Mouse (Mus musculus): ENCODE results near the gene Rer1. TPM values are rescaled to one million over a fixed set of nuclear protein-coding genes. Genes with fewer than 3 reads are reported as not detected.

Rer1 gene
- 107 and 109 TPM in 2 replicates for polyA plus RNA-seq (2016; fragmentation: Nextera tagmentation; extraction: Ambion mirVana)

DNA sequence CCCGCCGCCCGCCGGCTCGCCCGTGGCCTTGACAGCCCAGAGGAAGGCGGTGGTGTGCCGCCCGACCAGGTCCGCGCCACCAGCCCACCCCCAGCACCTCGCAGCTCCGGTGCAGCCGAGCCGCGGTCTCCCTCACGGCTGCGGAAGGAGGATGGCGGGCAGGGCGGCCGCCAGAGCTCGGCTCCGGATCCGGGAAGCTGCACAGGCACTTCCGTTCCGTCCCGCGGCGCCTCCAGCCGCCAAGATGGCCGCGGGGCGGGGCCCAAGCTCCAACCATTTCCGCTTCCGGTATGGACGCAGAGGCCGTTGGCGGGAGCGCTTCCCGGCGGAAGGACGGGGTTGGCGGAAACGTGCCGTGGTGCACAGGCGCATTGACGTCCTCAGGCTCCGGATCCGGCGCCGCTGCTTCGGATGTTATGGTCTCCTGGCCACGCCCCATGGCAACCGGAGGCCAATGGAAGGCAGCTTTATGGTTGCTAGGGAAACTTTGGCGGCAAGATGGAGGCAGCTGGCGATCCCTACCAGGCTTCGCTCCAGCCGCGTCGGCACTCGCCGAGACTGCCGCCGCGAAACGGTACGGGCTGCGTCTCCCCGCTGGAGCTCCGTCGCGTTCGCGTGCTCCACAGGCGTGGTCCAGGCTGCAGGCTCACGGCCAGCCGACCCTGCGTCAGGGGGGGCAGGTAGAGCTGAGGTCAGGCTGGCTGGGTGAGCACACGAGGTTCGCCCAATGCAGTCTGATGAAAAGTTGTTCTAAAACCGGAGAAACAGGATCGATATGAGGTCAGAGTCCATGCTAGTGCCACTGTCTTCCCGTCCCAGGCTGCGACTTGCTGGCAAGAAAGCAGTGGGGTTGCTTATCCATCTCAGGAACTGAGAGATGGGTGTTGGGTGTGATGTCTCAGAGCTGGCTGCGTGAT, at the start of gene Rer1, which contains the start of gene Morn1:
TSS of gene Rer1 (minus strand) at position 275 of the 917 bp plus-strand sequence.
TSS of gene Morn1 (plus strand) at position 470 of the 917 bp plus-strand sequence.
- Histone ChIP-seq H3K9me3 (replicated peaks) (no peaks in the 10 kb centered on the region), H3K4me3 (peak within 1 kb of the TSS; percentile 87), H3K27me3 (replicated peaks) (no peaks in the 10 kb centered on the region), H3K36me3 (peaks cover 38% of the 10 kb centered on the region), H3K9ac (peak within 1 kb of the TSS; percentile 92), H3K4me1 (peaks cover 50% of the 10 kb centered on the region), H3K4me2 (peak within 1 kb of the TSS; percentile 98), H3K27ac (peak within 1 kb of the TSS; percentile 89)
- WGBS (ENCODE audit: insufficient replicate concordance), result 1% methylated on average over 79 of the region's 85 CpGs
- peak; percentile 96 for ATAC-seq

DNA sequence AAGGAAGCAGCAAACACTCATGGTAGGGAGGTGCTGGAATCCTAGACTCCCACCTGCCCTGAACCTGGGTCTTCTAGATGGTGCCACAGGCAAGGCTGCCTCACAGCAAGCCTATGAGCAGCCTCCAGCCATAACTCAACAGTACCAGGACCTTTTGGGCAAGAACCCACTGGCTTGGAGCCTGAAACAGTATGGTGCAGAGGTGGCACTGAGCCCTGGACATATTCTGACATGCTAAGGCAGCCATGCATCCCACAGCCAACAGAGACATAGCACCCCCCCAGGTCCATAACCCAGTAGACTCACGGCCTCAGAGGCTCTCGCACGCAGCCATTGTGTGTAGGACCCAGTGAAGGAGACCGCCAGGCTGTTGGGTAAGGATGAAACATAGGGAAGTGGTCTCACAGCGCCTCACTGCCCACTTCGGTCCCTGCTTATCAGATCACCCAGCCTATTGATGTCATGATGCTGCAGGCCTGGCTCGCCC, 48.5 kb upstream of the Rer1 start:
- no peaks in the 10 kb centered on the region for H3K36me3 ChIP-seq
- peaks cover 14% of the 10 kb centered on the region; the same call in 1 of the 2 replicates for H3K4me1 ChIP-seq
- H3K4me2 ChIP-seq, result no peak overlapping the region
- no peaks in the 10 kb centered on the region for H3K9me3 ChIP-seq (replicated peaks)
- H3K4me3 ChIP-seq, result no peak overlapping the region
- peaks cover 7% of the 10 kb centered on the region; the same call in 1 of the 2 replicates for H3K27me3 ChIP-seq (replicated peaks)
- ATAC-seq, result no peak
- no peak overlapping the region for H3K27ac ChIP-seq
- no peak overlapping the region for H3K9ac ChIP-seq
- 68% methylated on average over 7 of the region's 7 CpGs for WGBS (ENCODE audit: insufficient replicate concordance)

DNA sequence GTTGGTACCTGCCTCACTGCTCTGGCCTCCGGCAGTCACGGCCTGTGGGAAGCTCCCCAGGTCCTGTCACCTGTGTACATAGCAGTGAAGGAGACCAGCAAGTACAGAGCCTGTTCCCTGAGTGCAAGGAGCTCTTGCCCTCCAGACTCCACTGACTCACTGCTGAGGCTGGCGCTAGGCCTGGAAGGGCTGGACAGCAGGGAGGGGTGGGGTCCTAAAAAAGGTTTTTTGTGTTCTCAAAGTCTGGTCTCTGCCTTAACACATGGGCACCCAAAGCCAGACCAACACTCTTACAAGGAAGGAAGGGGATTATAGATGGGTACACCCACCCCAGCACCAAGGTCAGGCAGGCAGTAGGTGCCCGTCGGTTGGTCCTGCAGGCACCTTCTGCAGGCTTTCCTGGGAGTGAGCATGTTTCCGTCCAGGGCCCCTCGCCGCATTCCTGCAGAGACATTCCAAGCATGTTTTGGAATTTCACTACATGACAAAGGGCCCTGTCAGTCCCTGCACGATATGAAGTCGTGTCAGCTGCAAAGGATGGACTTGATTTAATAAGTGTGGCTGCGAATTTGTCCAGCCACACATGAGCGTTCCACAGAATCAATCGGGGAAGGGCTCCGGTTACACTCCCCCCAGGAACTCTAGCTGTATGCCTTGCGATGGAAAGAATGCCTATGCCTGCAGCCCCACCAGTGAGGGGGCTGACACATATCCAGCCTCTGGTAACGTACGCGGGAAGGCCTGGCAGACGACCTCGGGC, 47.7 kb upstream of the Rer1 start:
- no peak for ATAC-seq
- Histone ChIP-seq H3K9me3 (replicated peaks) (no peaks in the 10 kb centered on the region), H3K36me3 (no peaks in the 10 kb centered on the region), H3K27me3 (replicated peaks) (peaks cover 7% of the 10 kb centered on the region; the same call in 1 of the 2 replicates), H3K4me1 (peaks cover 9% of the 10 kb centered on the region; the same call in 1 of the 2 replicates), H3K4me3 (no peak overlapping the region), H3K9ac (no peak overlapping the region), H3K27ac (no peak overlapping the region), H3K4me2 (no peak overlapping the region)
- 65% methylated on average over 20 of the region's 20 CpGs for WGBS (ENCODE audit: insufficient replicate concordance)

DNA sequence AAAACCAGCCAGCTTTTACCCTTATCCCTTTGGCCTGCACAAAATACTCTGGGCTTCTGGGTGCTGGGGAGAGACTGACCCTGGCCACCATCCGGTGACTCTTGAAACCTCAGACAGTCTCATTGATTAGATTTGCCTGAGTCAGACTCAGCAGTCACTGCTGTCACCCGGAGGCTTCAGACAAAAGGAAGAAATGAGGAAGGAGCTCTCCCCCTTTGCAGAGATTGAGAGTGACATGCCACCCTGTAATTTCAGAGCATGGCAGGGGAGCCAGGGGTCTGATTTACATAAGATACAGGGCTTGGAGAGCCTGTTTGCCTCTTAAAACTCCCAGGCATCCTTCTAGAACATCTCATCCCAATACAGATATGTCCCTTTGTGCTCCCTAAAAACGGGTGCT, 47.0 kb upstream of the Rer1 start:
- no peaks in the 10 kb centered on the region for H3K36me3 ChIP-seq
- H3K9ac ChIP-seq, result no peak overlapping the region
- H3K4me3 ChIP-seq, result no peak overlapping the region
- peaks cover 8% of the 10 kb centered on the region; the same call in 1 of the 2 replicates for H3K4me1 ChIP-seq
- ATAC-seq, result no peak
- H3K4me2 ChIP-seq, result no peak overlapping the region
- H3K27me3 ChIP-seq (replicated peaks), result peaks cover 7% of the 10 kb centered on the region; the same call in 1 of the 2 replicates
- H3K27ac ChIP-seq, result no peak overlapping the region
- no peaks in the 10 kb centered on the region for H3K9me3 ChIP-seq (replicated peaks)
- WGBS (ENCODE audit: insufficient replicate concordance), result 21% methylated on average over 3 of the region's 3 CpGs

DNA sequence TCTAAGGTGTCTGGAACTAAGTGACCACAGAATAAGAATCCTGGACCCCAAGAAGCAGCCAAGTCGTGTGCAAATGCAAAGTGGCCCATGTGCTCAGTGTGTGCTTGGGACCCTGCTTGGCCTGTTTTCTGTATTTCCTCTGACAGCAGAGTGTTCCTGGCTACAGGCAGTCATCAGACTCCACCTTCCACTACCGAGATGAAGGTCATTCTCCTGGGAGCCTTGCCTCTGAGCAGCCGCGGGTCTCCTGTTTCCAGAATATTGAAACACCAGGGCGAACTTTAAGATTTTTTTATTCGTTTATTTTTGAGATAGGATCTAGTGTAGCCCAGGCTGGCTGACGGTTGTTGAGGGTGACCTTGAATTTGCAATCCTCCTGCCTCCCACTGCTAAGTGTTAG, 44.4 kb upstream of the Rer1 start:
- Histone ChIP-seq H3K27me3 (replicated peaks) (peaks cover 7% of the 10 kb centered on the region; the same call in 1 of the 2 replicates), H3K9me3 (replicated peaks) (no peaks in the 10 kb centered on the region), H3K27ac (no peak overlapping the region), H3K36me3 (no peaks in the 10 kb centered on the region), H3K4me2 (no peak overlapping the region), H3K4me1 (peaks cover 3% of the 10 kb centered on the region), H3K4me3 (no peak overlapping the region), H3K9ac (no peak overlapping the region)
- 65% methylated on average over 7 of the region's 7 CpGs for WGBS (ENCODE audit: insufficient replicate concordance)
- no peak for ATAC-seq

DNA sequence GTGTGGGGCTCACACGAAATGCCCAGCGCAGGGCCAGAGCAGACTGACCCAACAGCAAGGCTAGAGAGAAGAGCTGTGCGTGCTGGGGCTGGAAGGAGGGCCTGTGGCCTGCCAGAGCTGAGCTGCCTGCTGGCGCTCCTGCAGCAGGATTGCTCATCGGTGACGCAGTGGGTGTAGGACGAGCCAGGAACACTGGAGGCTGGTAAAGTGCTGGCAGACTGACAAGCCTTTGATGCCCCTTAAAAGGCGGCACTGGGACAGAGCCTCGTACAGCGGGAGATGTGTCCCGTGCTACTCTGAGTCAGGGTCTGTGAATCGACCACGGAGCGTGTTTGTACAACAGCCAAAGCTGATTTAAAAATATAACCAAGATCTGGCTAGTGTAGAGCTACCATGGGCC, 43.8 kb upstream of the Rer1 start:
- ATAC-seq, result no peak
- Histone ChIP-seq H3K27me3 (replicated peaks) (peaks cover 7% of the 10 kb centered on the region; the same call in 1 of the 2 replicates), H3K9me3 (replicated peaks) (no peaks in the 10 kb centered on the region), H3K4me1 (peaks cover 9% of the 10 kb centered on the region), H3K9ac (no peak overlapping the region), H3K36me3 (no peaks in the 10 kb centered on the region), H3K4me3 (no peak overlapping the region), H3K4me2 (no peak overlapping the region), H3K27ac (no peak overlapping the region)
- WGBS (ENCODE audit: insufficient replicate concordance), result 75% methylated on average over 14 of the region's 14 CpGs

DNA sequence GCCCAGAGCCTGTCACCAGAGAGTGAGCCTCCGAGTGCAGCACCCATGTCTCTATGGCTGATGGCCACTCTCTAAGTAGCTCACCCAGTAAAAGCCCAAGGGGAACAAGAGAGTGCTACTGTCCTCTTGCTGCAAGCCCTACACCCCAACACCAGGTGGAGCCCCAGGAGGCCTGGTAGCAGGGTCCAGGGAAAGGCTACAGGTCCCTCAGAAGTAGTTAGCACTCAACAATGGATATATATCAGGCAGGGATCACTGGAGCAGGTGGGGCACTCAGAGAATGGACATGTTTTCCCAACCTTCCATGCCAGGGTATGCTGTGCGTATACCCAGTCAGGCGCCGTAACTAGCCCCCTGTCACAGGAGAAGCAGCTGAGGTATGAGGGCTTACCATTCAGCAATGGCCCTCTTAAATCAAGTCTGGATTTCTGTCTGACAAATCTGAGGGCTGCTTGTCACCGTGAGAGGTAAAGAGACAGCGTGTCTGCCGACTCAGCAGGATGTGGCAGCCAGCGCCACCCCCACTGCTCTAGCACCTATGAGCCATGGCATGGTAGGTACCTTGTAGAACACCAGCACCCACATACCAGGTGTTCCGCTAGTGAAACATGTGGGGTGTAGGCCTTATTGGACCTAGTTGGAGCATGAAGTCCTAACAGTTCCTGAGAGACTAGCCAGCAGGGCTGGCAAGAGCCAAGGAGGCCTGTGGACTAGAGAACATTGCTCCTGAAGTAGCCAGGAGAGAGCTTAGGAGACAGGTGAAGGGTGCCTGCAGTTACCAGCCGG, 43.1 kb upstream of the Rer1 start:
- Histone ChIP-seq H3K9ac (no peak overlapping the region), H3K27me3 (replicated peaks) (peaks cover 7% of the 10 kb centered on the region; the same call in 1 of the 2 replicates), H3K4me1 (peaks cover 15% of the 10 kb centered on the region), H3K9me3 (replicated peaks) (no peaks in the 10 kb centered on the region), H3K27ac (no peak overlapping the region), H3K36me3 (no peaks in the 10 kb centered on the region), H3K4me3 (no peak overlapping the region), H3K4me2 (no peak overlapping the region)
- no peak for ATAC-seq
- WGBS (ENCODE audit: insufficient replicate concordance), result 82% methylated on average over 10 of the region's 10 CpGs

DNA sequence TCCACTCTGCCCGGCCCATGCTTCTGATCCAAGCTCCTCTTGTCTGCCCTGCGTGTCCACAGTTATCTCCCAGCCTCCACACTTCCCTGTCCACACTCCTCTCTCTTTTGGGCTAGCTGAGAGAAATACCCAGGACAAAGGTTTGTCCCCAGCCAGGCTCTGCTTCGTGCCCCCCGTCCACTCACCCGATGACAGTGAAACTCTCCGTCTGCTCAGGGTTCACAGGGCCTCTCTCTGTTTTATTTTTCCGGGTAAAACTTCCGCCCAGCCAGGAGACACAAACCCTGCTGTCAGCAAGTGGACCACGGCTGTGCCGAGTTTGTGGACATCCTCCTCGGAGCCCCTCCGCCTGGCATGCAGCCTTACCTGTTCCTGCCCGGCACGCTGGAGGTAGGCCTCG, 42.2 kb upstream of the Rer1 start:
- ATAC-seq, result no peak
- peaks cover 4% of the 10 kb centered on the region; the same call in 1 of the 2 replicates for H3K27me3 ChIP-seq (replicated peaks)
- WGBS (ENCODE audit: insufficient replicate concordance), result 84% methylated on average over 15 of the region's 15 CpGs
- peaks cover 22% of the 10 kb centered on the region for H3K4me1 ChIP-seq
- H3K4me2 ChIP-seq, result no peak overlapping the region
- no peaks in the 10 kb centered on the region for H3K9me3 ChIP-seq (replicated peaks)
- no peak overlapping the region for H3K4me3 ChIP-seq
- no peak overlapping the region for H3K27ac ChIP-seq
- H3K9ac ChIP-seq, result no peak overlapping the region
- no peaks in the 10 kb centered on the region for H3K36me3 ChIP-seq

DNA sequence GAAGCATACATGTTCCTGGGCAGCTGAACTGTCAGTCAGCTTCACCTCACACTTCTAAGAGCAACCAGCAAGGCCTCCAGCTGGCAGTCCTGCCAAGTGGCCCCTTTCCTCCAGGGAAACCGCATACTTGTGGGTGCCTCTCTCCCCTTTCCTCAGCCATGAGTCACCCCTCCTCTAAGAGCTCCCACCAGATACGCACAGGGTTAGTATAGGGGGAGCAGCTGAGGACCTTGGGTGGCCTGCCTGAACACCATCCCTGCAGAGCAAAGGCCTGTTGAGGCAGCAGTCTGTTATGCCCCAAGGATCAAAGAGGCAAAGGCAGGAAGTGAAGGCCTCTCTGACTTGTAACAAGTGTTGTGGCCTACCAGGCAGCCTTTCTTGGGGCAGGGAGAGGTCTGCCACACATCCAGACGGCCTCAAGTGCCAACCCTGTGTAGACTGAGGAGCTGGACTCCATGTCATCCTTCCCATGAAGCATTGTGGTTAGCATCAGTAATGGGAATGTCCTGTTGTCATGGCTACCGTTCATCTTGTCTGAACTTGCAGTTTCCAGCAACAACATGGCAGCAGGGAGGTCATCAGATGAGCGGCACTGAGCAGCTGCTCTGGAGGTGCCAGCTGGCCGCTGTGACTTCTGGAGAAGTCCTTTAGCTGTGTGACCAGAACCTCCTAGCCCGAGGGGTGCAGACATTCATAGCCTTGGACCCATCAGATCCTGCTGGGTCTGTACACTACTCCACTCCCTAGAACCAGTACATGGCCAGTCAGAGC, 40.6 kb upstream of the Rer1 start:
- no peak for ATAC-seq

DNA sequence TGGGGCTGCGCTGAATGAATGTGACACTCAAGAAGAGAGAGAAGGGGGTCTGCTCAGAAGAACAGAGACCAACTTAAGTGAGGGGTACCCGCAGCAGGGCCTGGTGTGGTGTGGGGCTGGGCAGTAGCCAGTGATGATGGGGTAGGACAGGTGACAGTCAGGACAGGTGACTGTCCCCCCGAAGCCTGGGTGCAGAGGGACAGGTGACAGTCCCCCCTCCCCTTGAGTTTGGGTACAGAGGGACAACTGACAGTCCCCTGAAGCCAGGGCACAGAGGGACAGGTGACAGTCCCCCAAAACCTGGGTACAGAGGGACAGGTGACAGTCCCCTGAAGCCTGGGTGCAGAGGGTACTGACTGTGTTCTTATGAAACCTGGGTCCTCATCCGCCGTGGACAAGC, 40.0 kb upstream of the Rer1 start:
- Histone ChIP-seq H3K9me3 (replicated peaks) (no peaks in the 10 kb centered on the region), H3K27ac (no peak overlapping the region), H3K4me1 (peaks cover 42% of the 10 kb centered on the region), H3K36me3 (no peaks in the 10 kb centered on the region), H3K27me3 (replicated peaks) (no peaks in the 10 kb centered on the region), H3K9ac (no peak overlapping the region), H3K4me3 (no peak overlapping the region), H3K4me2 (no peak overlapping the region)
- WGBS (ENCODE audit: insufficient replicate concordance), result 70% methylated on average over 5 of the region's 5 CpGs
- no peak for ATAC-seq

More for the DNA sequence above, 40.6 kb upstream of the Rer1 start:
- H3K4me2 ChIP-seq, result no peak overlapping the region
- H3K9ac ChIP-seq, result no peak overlapping the region
- H3K27ac ChIP-seq, result no peak overlapping the region
- no peaks in the 10 kb centered on the region for H3K36me3 ChIP-seq
- H3K9me3 ChIP-seq (replicated peaks), result no peaks in the 10 kb centered on the region
- 64% methylated on average over 7 of the region's 7 CpGs for WGBS (ENCODE audit: insufficient replicate concordance)
- peaks cover 36% of the 10 kb centered on the region for H3K4me1 ChIP-seq
- H3K4me3 ChIP-seq, result no peak overlapping the region
- 0 out of 2 replicates have a peak, but pooled peaks cover 1% of the 10 kb centered on the region for H3K27me3 ChIP-seq (replicated peaks)

Measured in liver, embryonic 12.5 days (tissue).